Mouse (Mus musculus): ENCODE measurements around the gene Sgsm1.

DNA sequence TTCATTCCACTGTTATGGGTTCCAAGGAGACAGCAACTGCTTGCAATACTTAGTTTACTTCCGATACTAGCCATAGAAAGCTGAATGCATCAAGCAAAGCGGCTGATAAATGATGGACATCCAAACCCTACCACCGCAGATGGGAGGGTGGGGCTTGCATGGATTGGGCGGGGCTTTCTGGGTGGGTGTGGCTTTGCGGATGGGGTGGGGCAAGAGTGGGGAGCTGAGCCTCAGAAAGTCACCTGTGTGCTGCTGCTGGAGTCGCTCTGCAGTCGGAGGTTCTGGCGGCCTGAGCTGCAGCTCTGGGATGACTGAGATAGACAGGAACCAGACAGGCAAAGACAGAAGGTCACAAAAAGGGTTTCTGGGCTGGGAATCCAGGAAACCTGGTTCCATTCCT is 44.9 kb downstream of the Sgsm1 start:
- TF ChIP-seq CTCF (IDR thresholded peaks at IDR 0.05; ENCODE audit: low read depth, low read length) (no peak), POLR2A (IDR thresholded peaks at IDR 0.05; ENCODE audit: borderline replicate concordance, low read depth, low read length) (no peak)
